Mouse (Mus musculus) limb, embryonic 15.5 days (tissue): Measurements from ENCODE around the gene Rasl10b. TPM values are rescaled to one million over a fixed set of nuclear protein-coding genes. Genes with fewer than 3 reads are reported as not detected.

Source experiments
- ATAC-seq: fragments of 200-750 bp; cut with Nextera tagmentation; 2 replicates; pipeline ENCODE4 v1.8.0; 2017; ENCODE audit warnings: low read depth, moderate TSS enrichment; ENCODE audit not compliant: insufficient number of reproducible peaks, low FRiP score, low TSS enrichment
- H3K27ac ChIP-seq: fragments of 300-500 bp; sonication (generic); 2 replicates; pipeline ENCODE4 v1.5.1; 2015; ENCODE audit warnings: moderate library complexity, mild to moderate bottlenecking, inconsistent platforms
- H3K27me3 ChIP-seq: fragments of 300-500 bp; sonication (generic); 2 replicates; pipeline ENCODE4 v1.6.1; 2015; ENCODE audit warnings: inconsistent platforms
- H3K36me3 ChIP-seq: fragments of 300-500 bp; sonication (generic); 2 replicates; pipeline ENCODE4 v1.6.1; 2015; ENCODE audit warnings: inconsistent platforms
- H3K4me1 ChIP-seq: fragments of 300-500 bp; sonication (generic); 2 replicates; pipeline ENCODE4 v1.6.1; 2015; ENCODE audit warnings: inconsistent platforms
- H3K4me2 ChIP-seq: fragments of 300-500 bp; sonication (generic); 2 replicates; pipeline ENCODE4 v1.6.1; 2015; ENCODE audit warnings: mild to moderate bottlenecking, inconsistent platforms
- H3K4me3 ChIP-seq: fragments of 300-500 bp; sonication (generic); 2 replicates; pipeline ENCODE4 v1.5.1; 2015; ENCODE audit warnings: mild to moderate bottlenecking, inconsistent platforms
- H3K9ac ChIP-seq: fragments of 300-500 bp; sonication (generic); 2 replicates; pipeline ENCODE4 v1.6.1; 2015; ENCODE audit warnings: inconsistent platforms
- H3K9me3 ChIP-seq: fragments of 300-500 bp; sonication (generic); 2 replicates; pipeline ENCODE4 v1.6.1; 2016; ENCODE audit warnings: inconsistent platforms
- WGBS: fragments of 180-500 bp; shearing (Covaris S2); methylation state at CpG from one replicate; pipeline ENCODE4 v1.1.7; 2015; 5-methylcytosine and 5-hydroxymethylcytosine counted together
- polyA plus RNA-seq: library from polyadenylated mRNA; unstranded; fragments of >200 nt; fragmentation: Nextera tagmentation; extraction: Ambion mirVana; gene quantifications from 2 replicates; pipeline ENCODE4 v1.2.1, GENCODE M21; 2015

The Rasl10b gene
- polyA plus RNA-seq, 1 experiment from 2014 or later, result 2.8 TPM

GRCm38 (mm10) chr11:83450550-83450949, 41.6 kb downstream of the Rasl10b start:
- ATAC-seq, result no peak
- Histone ChIP-seq H3K4me2 (no peak overlapping the region), H3K4me3 (no peak overlapping the region), H3K27me3 (peaks cover 20% of the 10 kb centered on the region), H3K9ac (no peak overlapping the region), H3K36me3 (no peaks in the 10 kb centered on the region), H3K27ac (no peak overlapping the region), H3K9me3 (no peaks in the 10 kb centered on the region), H3K4me1 (peaks cover 28% of the 10 kb centered on the region)
- 47% methylated on average over 1 of the region's 1 CpGs for WGBS

GRCm38 (mm10) chr11:83451281-83451680, 42.3 kb downstream of the Rasl10b start:
- no peaks in the 10 kb centered on the region for H3K36me3 ChIP-seq
- no peak overlapping the region for H3K27ac ChIP-seq
- H3K9me3 ChIP-seq, result no peaks in the 10 kb centered on the region
- no peak for ATAC-seq
- no peak overlapping the region for H3K4me3 ChIP-seq
- H3K4me1 ChIP-seq, result peaks cover 33% of the 10 kb centered on the region
- no peak overlapping the region for H3K4me2 ChIP-seq
- peaks cover 13% of the 10 kb centered on the region for H3K27me3 ChIP-seq
- WGBS, result 88% methylated on average over 10 of the region's 10 CpGs
- H3K9ac ChIP-seq, result no peak overlapping the region

GRCm38 (mm10) chr11:83454548-83454947, 45.6 kb downstream of the Rasl10b start:
- WGBS, result 3% methylated on average over 4 of the region's 4 CpGs
- Histone ChIP-seq H3K27ac (peak overlapping the region; percentile 50; the same call in 1 of the 2 replicates), H3K4me2 (no peak overlapping the region), H3K36me3 (no peaks in the 10 kb centered on the region), H3K9ac (no peak overlapping the region), H3K4me3 (no peak overlapping the region), H3K9me3 (no peaks in the 10 kb centered on the region), H3K4me1 (peaks cover 23% of the 10 kb centered on the region), H3K27me3 (no peaks in the 10 kb centered on the region)
- no peak for ATAC-seq

GRCm38 (mm10) chr11:83455608-83456007, 46.7 kb downstream of the Rasl10b start:
- 48% methylated on average over 3 of the region's 3 CpGs for WGBS
- H3K4me3 ChIP-seq, result no peak overlapping the region
- no peak overlapping the region for H3K9ac ChIP-seq
- no peak for ATAC-seq
- H3K4me1 ChIP-seq, result peaks cover 23% of the 10 kb centered on the region
- H3K27ac ChIP-seq, result no peak overlapping the region
- H3K27me3 ChIP-seq, result no peaks in the 10 kb centered on the region
- no peak overlapping the region for H3K4me2 ChIP-seq
- no peaks in the 10 kb centered on the region for H3K36me3 ChIP-seq
- no peaks in the 10 kb centered on the region for H3K9me3 ChIP-seq

- ATAC-seq, result no peak
- WGBS, result 59% methylated on average over 7 of the region's 7 CpGs
- peaks cover 25% of the 10 kb centered on the region for H3K4me1 ChIP-seq
Measured at GRCm38 (mm10) chr11:83457257-83457656, 48.3 kb downstream of the Rasl10b start.

GRCm38 (mm10) chr11:83457912-83458601, 49.1 kb downstream of the Rasl10b start:
- H3K27ac ChIP-seq, result no peak overlapping the region
- no peak for ATAC-seq
- H3K4me1 ChIP-seq, result peaks cover 32% of the 10 kb centered on the region

More at GRCm38 (mm10) chr11:83457257-83457656, 48.3 kb downstream of the Rasl10b start:
- Histone ChIP-seq H3K4me3 (no peak overlapping the region), H3K4me2 (no peak overlapping the region), H3K27me3 (peaks cover 9% of the 10 kb centered on the region), H3K9me3 (no peaks in the 10 kb centered on the region), H3K9ac (no peak overlapping the region), H3K27ac (no peak overlapping the region), H3K36me3 (no peaks in the 10 kb centered on the region)

DNA sequence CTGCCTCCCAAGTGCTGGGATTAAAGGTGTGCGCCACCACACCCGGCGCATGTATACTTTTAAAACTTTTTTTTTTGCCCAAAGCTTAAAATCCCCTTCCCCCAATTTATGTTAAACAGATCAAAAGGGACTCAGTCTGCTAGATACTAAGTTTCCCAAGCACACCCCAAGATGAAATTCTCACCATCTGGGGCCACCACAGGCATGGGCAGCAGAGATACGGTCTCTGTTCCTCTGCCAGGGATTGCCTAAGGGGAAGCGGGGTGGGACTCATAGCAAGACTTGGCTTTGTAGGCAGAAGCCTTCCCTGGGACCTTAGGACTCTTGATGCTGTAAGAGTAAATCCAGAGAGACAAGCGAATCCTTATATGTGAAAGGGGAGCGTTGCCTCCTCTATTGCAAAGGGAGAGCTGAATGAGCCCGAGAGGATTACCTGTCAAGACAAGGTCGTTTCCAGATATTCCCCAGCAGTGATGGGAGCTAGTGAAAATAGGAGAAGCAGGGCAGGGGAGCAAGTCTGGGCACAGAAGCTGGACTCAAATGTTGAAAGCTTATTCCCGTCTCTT, 52.6 kb downstream of the Rasl10b start:
- H3K4me1 ChIP-seq, result peaks cover 24% of the 10 kb centered on the region
- peaks cover 38% of the 10 kb centered on the region for H3K27me3 ChIP-seq
- H3K4me2 ChIP-seq, result no peak overlapping the region
- no peaks in the 10 kb centered on the region for H3K9me3 ChIP-seq
- H3K9ac ChIP-seq, result no peak overlapping the region
- H3K27ac ChIP-seq, result no peak overlapping the region
- no peaks in the 10 kb centered on the region for H3K36me3 ChIP-seq
- no peak overlapping the region for H3K4me3 ChIP-seq
- ATAC-seq, result no peak
- 64% methylated on average over 10 of the region's 10 CpGs for WGBS

More at GRCm38 (mm10) chr11:83457912-83458601, 49.1 kb downstream of the Rasl10b start:
- Histone ChIP-seq H3K4me3 (no peak overlapping the region), H3K27me3 (peaks cover 15% of the 10 kb centered on the region), H3K9ac (no peak overlapping the region), H3K36me3 (no peaks in the 10 kb centered on the region), H3K9me3 (no peaks in the 10 kb centered on the region), H3K4me2 (no peak overlapping the region)
- 40% methylated on average over 9 of the region's 9 CpGs for WGBS

DNA sequence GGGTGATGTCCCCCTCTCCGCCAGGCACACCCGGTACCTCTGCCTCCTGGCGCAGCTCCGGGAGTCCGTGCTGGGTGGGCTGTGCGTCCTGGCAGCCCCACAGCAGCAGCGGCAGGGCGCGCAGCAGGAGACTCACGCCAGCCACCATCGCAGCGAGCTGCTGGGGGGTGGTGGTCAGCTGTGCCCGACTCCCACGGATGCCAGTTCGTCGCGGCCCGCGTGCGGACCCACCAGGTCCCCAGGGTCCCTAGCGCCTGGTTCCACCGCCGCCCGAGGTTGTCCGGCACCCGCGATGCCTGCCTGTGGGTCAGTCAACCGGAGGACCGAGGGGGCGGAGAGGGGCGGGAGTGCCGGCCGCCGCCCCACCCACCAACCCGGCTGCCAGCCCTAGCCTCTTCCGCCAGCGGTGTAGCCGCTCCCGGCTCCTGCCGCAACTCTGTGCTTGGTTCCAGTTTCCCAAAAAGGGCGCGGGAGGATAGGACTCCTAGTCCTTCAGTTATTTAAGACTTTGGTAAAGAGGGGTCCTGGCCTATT, 53.8 kb downstream of the Rasl10b start, which contains the start of gene Mmp28:
Gene Mmp28, minus strand, starts transcription at position 361 of the 534 bp plus-strand sequence.
- ATAC-seq, result no peak
- peak within 1 kb of the TSS; percentile 76 for H3K4me2 ChIP-seq
- H3K9me3 ChIP-seq, result no peaks in the 10 kb centered on the region
- no peaks in the 10 kb centered on the region for H3K36me3 ChIP-seq
- H3K27ac ChIP-seq, result no peak within 1 kb of the TSS
- peaks cover 34% of the 10 kb centered on the region for H3K4me1 ChIP-seq
- H3K4me3 ChIP-seq, result peak within 1 kb of the TSS; percentile 54
- under 1% methylated on average over 38 of the region's 42 CpGs for WGBS
- H3K9ac ChIP-seq, result peak within 1 kb of the TSS; percentile 38
- peaks cover 38% of the 10 kb centered on the region for H3K27me3 ChIP-seq

- no peak for ATAC-seq
- H3K4me2 ChIP-seq, result no peak overlapping the region
- H3K27ac ChIP-seq, result no peak overlapping the region
- 19% methylated on average over 2 of the region's 2 CpGs for WGBS
- H3K27me3 ChIP-seq, result peaks cover 38% of the 10 kb centered on the region
- no peaks in the 10 kb centered on the region for H3K36me3 ChIP-seq
- no peak overlapping the region for H3K9ac ChIP-seq
- H3K4me3 ChIP-seq, result no peak overlapping the region
- H3K9me3 ChIP-seq, result no peaks in the 10 kb centered on the region
- peaks cover 29% of the 10 kb centered on the region for H3K4me1 ChIP-seq
Measured at GRCm38 (mm10) chr11:83465976-83466375, 57.0 kb downstream of the Rasl10b start.

DNA sequence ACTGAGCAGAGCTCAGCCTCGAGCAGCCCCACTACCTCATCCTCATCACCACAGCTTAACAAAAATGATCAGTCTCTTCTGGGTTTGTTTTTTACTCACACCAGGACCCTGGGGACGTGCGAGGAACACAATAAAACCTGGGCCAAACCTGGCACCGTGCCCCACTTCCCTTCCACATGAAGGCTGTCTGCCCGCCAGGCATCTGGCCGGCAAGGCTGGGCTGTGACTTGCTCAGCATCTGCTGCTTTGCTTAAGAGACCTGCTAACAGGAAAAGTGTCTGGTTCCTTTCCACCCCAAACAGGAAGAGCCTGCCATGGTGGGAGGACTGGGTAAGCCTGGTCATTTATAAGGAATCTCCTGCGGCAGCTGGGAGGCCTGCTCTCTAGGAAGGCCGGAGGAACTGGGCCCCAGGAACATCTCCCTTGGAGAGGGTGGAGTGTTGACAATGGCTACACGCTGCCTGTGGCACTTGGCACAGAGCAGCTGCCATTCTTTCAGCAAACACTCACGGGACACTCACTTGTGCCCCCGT, 58.2 kb downstream of the Rasl10b start:
- peak; percentile 64; the same call in 1 of the 2 replicates for ATAC-seq
- no peaks in the 10 kb centered on the region for H3K9me3 ChIP-seq
- no peak overlapping the region for H3K9ac ChIP-seq
- no peak overlapping the region for H3K4me2 ChIP-seq
- H3K27me3 ChIP-seq, result peaks cover 30% of the 10 kb centered on the region; the same call in 1 of the 2 replicates
- H3K4me1 ChIP-seq, result peaks cover 31% of the 10 kb centered on the region
- H3K27ac ChIP-seq, result peak overlapping the region; percentile 43; the same call in 1 of the 2 replicates
- WGBS, result 27% methylated on average over 11 of the region's 11 CpGs
- no peak overlapping the region for H3K4me3 ChIP-seq
- H3K36me3 ChIP-seq, result no peaks in the 10 kb centered on the region

- ATAC-seq, result no peak
- H3K36me3 ChIP-seq, result no peaks in the 10 kb centered on the region
- no peak overlapping the region for H3K9ac ChIP-seq
- no peak overlapping the region for H3K4me3 ChIP-seq
- WGBS, result 89% methylated on average over 3 of the region's 3 CpGs
- no peaks in the 10 kb centered on the region for H3K9me3 ChIP-seq
- H3K27ac ChIP-seq, result no peak overlapping the region
- peaks cover 22% of the 10 kb centered on the region for H3K4me1 ChIP-seq
- H3K27me3 ChIP-seq, result peaks cover 15% of the 10 kb centered on the region; the same call in 1 of the 2 replicates
- no peak overlapping the region for H3K4me2 ChIP-seq
Measured at GRCm38 (mm10) chr11:83468765-83469164, 59.8 kb downstream of the Rasl10b start.
